Mouse (Mus musculus) bone marrow, adult 2 months (tissue): ENCODE measurements around the gene Fry.

ENCODE experiments used
- CTCF ChIP-seq: fragments of 200-500 bp; IDR thresholded peaks from 2 replicates; pipeline ENCODE4 v1.5.1; 2011; ENCODE audit warnings: low read length, control low read depth; ENCODE audit not compliant: control insufficient read depth, insufficient read depth
- POLR2A ChIP-seq: fragments of 200-500 bp; IDR thresholded peaks from 2 replicates; pipeline ENCODE4 v1.6.1; 2011; ENCODE audit warnings: low read depth, mild to moderate bottlenecking, control low read depth, low read length, borderline replicate concordance; ENCODE audit not compliant: control insufficient read depth

- no peak for TF ChIP-seq POLR2A
- TF ChIP-seq CTCF = no peak
These were observed 395.6 kb downstream of the Fry start for GRCm38 (mm10) chr5:150514027-150514426.
